Mouse (Mus musculus) spleen, adult 2 months (tissue): Measurements from ENCODE around the gene Krtap5-2. TPM values are rescaled to one million over a fixed set of nuclear protein-coding genes. Genes with fewer than 3 reads are reported as not detected.
"Not testable (repeated sequence)": the region's sequence is repeated elsewhere in the genome, so short reads cannot be mapped to it uniquely, and the experiment has no call there.

ENCODE experiments used
- DNase-seq, 2 experiments: peaks; one replicate each; pipeline versions ENCODE4 v3.0.0 to v3.0.0-alpha.2; 2012 to 2021; ENCODE audit warnings: low spot score in 2 of 2, low read depth in 1 of 2
- H3K27ac ChIP-seq: fragments of 200-500 bp; 2 replicates; pipeline ENCODE4 v1.5.1; 2012; ENCODE audit warnings: low read length, inconsistent platforms; ENCODE audit not compliant: insufficient read depth
- H3K27me3 ChIP-seq: fragments of 200-500 bp; 2 replicates; pipeline ENCODE4 v1.6.1; 2012; ENCODE audit warnings: mild to moderate bottlenecking, moderate library complexity, low read length, inconsistent platforms; ENCODE audit not compliant: control insufficient read depth, insufficient read depth
- H3K36me3 ChIP-seq: fragments of 200-500 bp; 2 replicates; pipeline ENCODE4 v1.6.1; 2012; ENCODE audit warnings: mild to moderate bottlenecking, low read length, inconsistent platforms; ENCODE audit not compliant: control insufficient read depth, insufficient read depth
- H3K4me1 ChIP-seq: fragments of 200-500 bp; 2 replicates; pipeline ENCODE4 v1.6.1; 2011; ENCODE audit warnings: inconsistent platforms; ENCODE audit not compliant: control insufficient read depth, insufficient read depth, insufficient read length
- H3K4me3 ChIP-seq: fragments of 200-500 bp; 2 replicates; pipeline ENCODE4 v1.5.1; 2011; ENCODE audit warnings: mild to moderate bottlenecking, inconsistent platforms; ENCODE audit not compliant: insufficient read depth, insufficient read length; ENCODE audit errors: extremely low read depth
- CTCF ChIP-seq: fragments of 200-500 bp; IDR thresholded peaks from 2 replicates; pipeline ENCODE4 v1.5.1; 2011; ENCODE audit warnings: mild to moderate bottlenecking, inconsistent platforms; ENCODE audit not compliant: insufficient read depth, insufficient read length, insufficient replicate concordance; ENCODE audit errors: extremely low read depth
- POLR2A ChIP-seq: fragments of 200-500 bp; IDR thresholded peaks from 2 replicates; pipeline ENCODE4 v1.6.1; 2011; ENCODE audit warnings: low read depth, low read length, inconsistent platforms
- WGBS: fragments of 180-500 bp; shearing (Covaris S2); methylation state at CpG from one replicate; pipeline ENCODE4 v1.1.7; 2018; 5-methylcytosine and 5-hydroxymethylcytosine counted together
- polyA plus RNA-seq: library from polyadenylated mRNA; depleted of rRNA; stranded (reverse); fragments of >200 nt; gene quantifications from 2 replicates; pipeline ENCODE4 v1.2.3, GENCODE M21; 2012

The Krtap5-2 gene
- polyA plus RNA-seq, 1 experiment, result not detected

GRCm38 (mm10) chr7:142155308-142155707, 20.5 kb downstream of the Krtap5-2 start:
- Histone ChIP-seq H3K27me3 (no peaks in the 10 kb centered on the region), H3K4me1 (no peaks in the 10 kb centered on the region), H3K4me3 (no peak overlapping the region), H3K27ac (no peak overlapping the region), H3K36me3 (no peaks in the 10 kb centered on the region)
- WGBS, result 12% methylated on average over 1 of the region's 1 CpGs
- no peak for DNase-seq
- no peak for TF ChIP-seq POLR2A
- no peak for TF ChIP-seq CTCF

- Histone ChIP-seq H3K36me3 (no peaks in the 10 kb centered on the region), H3K27me3 (no peaks in the 10 kb centered on the region), H3K4me3 (no peak overlapping the region), H3K4me1 (no peaks in the 10 kb centered on the region), H3K27ac (no peak overlapping the region)
- DNase-seq, result no peak
- 91% methylated on average over 4 of the region's 4 CpGs for WGBS
- TF ChIP-seq POLR2A (no peak), CTCF (no peak)
Observed at GRCm38 (mm10) chr7:142152191-142152590, 23.6 kb downstream of the Krtap5-2 start.

GRCm38 (mm10) chr7:142148633-142149032, 27.2 kb downstream of the Krtap5-2 start:
- Histone ChIP-seq H3K4me1 (no peaks in the 10 kb centered on the region), H3K4me3 (no peak overlapping the region), H3K27ac (no peak overlapping the region), H3K27me3 (no peaks in the 10 kb centered on the region), H3K36me3 (no peaks in the 10 kb centered on the region)
- TF ChIP-seq CTCF (no peak), POLR2A (no peak)
- no peak for DNase-seq

- no peaks in the 10 kb centered on the region for H3K36me3 ChIP-seq
- no peaks in the 10 kb centered on the region for H3K27me3 ChIP-seq
- H3K4me1 ChIP-seq, result no peaks in the 10 kb centered on the region
- WGBS, result 10% methylated on average over 1 of the region's 1 CpGs
- DNase-seq, result peak; percentile 4 to 7
- TF ChIP-seq CTCF (no peak), POLR2A (no peak)
- H3K27ac ChIP-seq, result no peak overlapping the region
- H3K4me3 ChIP-seq, result no peak overlapping the region
Observed at GRCm38 (mm10) chr7:142146033-142146432, 29.8 kb downstream of the Krtap5-2 start.

DNA sequence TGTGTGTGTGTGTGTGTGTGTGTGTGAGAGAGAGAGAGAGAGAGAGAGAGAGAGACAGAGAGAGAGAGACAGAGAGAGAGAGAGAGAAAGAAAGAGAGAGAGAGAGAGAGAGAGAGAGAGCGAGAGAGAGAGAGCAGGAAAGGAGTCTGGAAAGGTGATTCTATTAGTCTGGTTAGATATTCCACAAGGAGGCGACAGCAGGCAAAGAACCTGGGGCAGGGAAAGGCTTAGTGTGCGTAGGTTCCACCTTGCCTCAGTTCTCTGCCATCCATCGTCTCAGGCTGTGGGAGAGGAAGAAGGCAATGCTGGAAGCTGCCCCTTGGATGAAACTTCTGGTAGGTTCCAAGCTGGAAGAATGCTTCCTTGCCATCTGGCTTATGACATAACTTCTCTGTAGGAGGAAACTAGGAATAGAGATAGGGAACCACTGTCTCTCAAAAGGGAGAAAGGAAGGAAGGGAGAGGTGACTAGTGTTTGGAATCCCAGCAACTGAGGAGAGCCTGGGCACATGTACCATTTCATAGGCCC, 30.3 kb downstream of the Krtap5-2 start:
- 83% methylated on average over 4 of the region's 4 CpGs for WGBS
- no peak overlapping the region for H3K27ac ChIP-seq
- no peak overlapping the region for H3K4me3 ChIP-seq
- no peak for TF ChIP-seq CTCF
- TF ChIP-seq POLR2A, result no peak
- H3K27me3 ChIP-seq, result no peaks in the 10 kb centered on the region
- H3K4me1 ChIP-seq, result no peaks in the 10 kb centered on the region
- no peaks in the 10 kb centered on the region for H3K36me3 ChIP-seq
- no peak for DNase-seq

- H3K4me3 ChIP-seq, result no peak within 1 kb of the TSS
- no peak within 1 kb of the TSS for H3K27ac ChIP-seq
- H3K36me3 ChIP-seq, result no peaks in the 10 kb centered on the region
- no peak for DNase-seq
- H3K4me1 ChIP-seq, result no peaks in the 10 kb centered on the region
- H3K27me3 ChIP-seq, result no peaks in the 10 kb centered on the region
- TF ChIP-seq CTCF, result no peak
- TF ChIP-seq POLR2A, result no peak
- WGBS, result 86% methylated on average over 1 of the region's 1 CpGs
Observed at GRCm38 (mm10) chr7:142144507-142144906, 31.3 kb downstream of the Krtap5-2 start, which contains the start of gene Gm45337. Gene Gm45337 (minus strand): TSS chr7:142144607.

- DNase-seq, H3K4me3 ChIP-seq, H3K27ac ChIP-seq, H3K4me1 ChIP-seq, H3K27me3 ChIP-seq, H3K36me3 ChIP-seq: not testable (repeated sequence)
- 0% methylated on average over 1 of the region's 1 CpGs for WGBS
Observed at GRCm38 (mm10) chr7:142143506-142144010, 32.2 kb downstream of the Krtap5-2 start.
